Mouse (Mus musculus): ENCODE results near the gene Optc.

Optc gene

GRCm38 (mm10) chr1:133907949-133908658 lies at the start of gene Optc:
TSS of gene Optc (minus strand) at chr1:133907999.
- DNase-seq = no peak

GRCm38 (mm10) chr1:133954009-133954408 lies 46.2 kb upstream of the Optc start:
- no peak for DNase-seq

- DNase-seq = no peak
Observed at GRCm38 (mm10) chr1:133953261-133953742, 45.5 kb upstream of the Optc start.

GRCm38 (mm10) chr1:133951598-133951997 lies 43.8 kb upstream of the Optc start:
- no peak for DNase-seq

- no peak for DNase-seq
Observed at GRCm38 (mm10) chr1:133950061-133950782, 42.4 kb upstream of the Optc start.

- DNase-seq = no peak
Observed at GRCm38 (mm10) chr1:133945106-133945505, 37.3 kb upstream of the Optc start.

- DNase-seq = no peak
Observed at GRCm38 (mm10) chr1:133941904-133942303, 34.1 kb upstream of the Optc start.

GRCm38 (mm10) chr1:133941158-133941860 lies 33.5 kb upstream of the Optc start:
- no peak for DNase-seq

- DNase-seq = no peak
Observed at GRCm38 (mm10) chr1:133940481-133941092, 32.8 kb upstream of the Optc start.

GRCm38 (mm10) chr1:133939708-133940107 lies 31.9 kb upstream of the Optc start:
- no peak for DNase-seq

GRCm38 (mm10) chr1:133936169-133936568 lies 28.4 kb upstream of the Optc start:
- DNase-seq = no peak

- no peak for DNase-seq
Observed at GRCm38 (mm10) chr1:133934354-133934963, 26.7 kb upstream of the Optc start.

GRCm38 (mm10) chr1:133933301-133934195 lies 25.7 kb upstream of the Optc start:
- no peak for DNase-seq

- no peak for DNase-seq
Observed at GRCm38 (mm10) chr1:133929980-133930379, 22.2 kb upstream of the Optc start.

GRCm38 (mm10) chr1:133925223-133925622 lies 17.4 kb upstream of the Optc start:
- no peak for DNase-seq

- DNase-seq = no peak
Observed at GRCm38 (mm10) chr1:133924141-133924875, 16.5 kb upstream of the Optc start.

GRCm38 (mm10) chr1:133923071-133923470 lies 15.3 kb upstream of the Optc start:
- DNase-seq = no peak

GRCm38 (mm10) chr1:133921304-133921751 lies 13.5 kb upstream of the Optc start, which contains the start of gene Prelp:
TSS of gene Prelp (minus strand) at chr1:133921414.
- peak; percentile 64 for DNase-seq

- no peak for DNase-seq
Observed at GRCm38 (mm10) chr1:133920876-133921275, 13.1 kb upstream of the Optc start.

- no peak for DNase-seq
Observed at GRCm38 (mm10) chr1:133920401-133920800, 12.6 kb upstream of the Optc start.

GRCm38 (mm10) chr1:133918088-133918470 lies 10.3 kb upstream of the Optc start:
- no peak for DNase-seq
